Mouse (Mus musculus) hematopoietic stem cell, adult 5-6 weeks (primary cell): Measurements from ENCODE around the gene Lgals3bp. TPM values are rescaled to one million over a fixed set of nuclear protein-coding genes. Genes with fewer than 3 reads are reported as not detected.
A peak's percentile ranks its signal among the peaks of the same experiment; 100 is the strongest.

Experiments used
- ATAC-seq, 2 experiments: fragments of 125-278 bp in 1 of 2; replicated peaks in 1 of 2; 2 replicates each; pipeline ENCODE4 v1.8.0; 2016 to 2017; ENCODE audit warnings: inconsistent platforms in 2 of 2, mild to moderate bottlenecking in 2 of 2, moderate number of reproducible peaks in 2 of 2, low read depth in 1 of 2, moderate TSS enrichment in 1 of 2; ENCODE audit not compliant: low FRiP score in 2 of 2, poor library complexity in 2 of 2, severe bottlenecking in 2 of 2, insufficient read depth in 1 of 2, low TSS enrichment in 1 of 2
- total RNA-seq: library from RNA; stranded (forward); fragments of 172-1452, 232-1000 nt; gene quantifications from 2 replicates; pipeline ENCODE4 v1.2.3, GENCODE M21; 2017

Gene Lgals3bp
- total RNA-seq, 1 experiment from 2014 or later = 164 TPM

DNA sequence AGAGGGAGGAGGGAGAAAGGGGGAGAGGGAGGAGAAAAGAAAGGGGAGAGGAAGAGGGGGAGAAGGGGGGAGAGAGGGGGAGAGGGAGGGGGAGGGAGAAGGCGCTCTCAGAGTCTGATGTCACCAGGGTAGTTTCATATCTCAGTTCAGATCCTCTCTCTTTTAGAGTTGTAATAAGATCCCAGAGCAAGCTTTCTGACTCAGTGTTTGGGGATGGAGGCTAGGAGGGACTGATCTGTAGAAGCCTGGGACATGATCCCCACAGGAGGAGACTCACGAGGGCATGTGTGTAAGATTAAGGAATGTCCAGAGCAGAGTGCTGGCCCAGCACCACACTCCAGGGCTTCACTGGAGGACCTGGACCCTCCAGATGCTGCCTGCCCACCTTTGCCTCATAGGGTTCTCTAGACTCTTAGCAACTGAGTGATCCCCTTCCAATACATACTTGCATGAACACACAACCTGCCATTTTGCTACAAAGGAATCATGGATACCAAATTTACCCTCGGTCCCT lies 25.4 kb upstream of the Lgals3bp start:
- no peak for ATAC-seq

DNA sequence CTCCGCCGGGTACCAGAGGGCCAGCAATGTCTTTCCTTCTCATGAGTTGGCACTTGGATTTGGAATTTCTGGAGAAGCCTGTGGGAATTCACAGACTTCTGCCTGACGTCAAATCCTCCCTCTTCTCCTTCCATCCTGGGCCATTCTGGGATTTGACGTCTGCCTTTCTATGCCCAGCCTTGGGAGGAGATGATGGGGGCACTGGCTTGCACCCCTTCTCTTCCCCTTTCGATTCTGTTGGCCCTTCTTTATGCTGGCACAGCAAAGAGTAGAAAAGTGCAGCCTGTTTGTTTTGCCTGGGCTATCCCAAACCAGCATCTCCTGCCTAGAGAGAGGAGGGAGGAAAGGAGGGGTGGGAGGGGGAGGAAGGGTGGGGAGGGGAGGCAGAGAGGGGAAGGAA lies 24.9 kb upstream of the Lgals3bp start:
- no peak for ATAC-seq

DNA sequence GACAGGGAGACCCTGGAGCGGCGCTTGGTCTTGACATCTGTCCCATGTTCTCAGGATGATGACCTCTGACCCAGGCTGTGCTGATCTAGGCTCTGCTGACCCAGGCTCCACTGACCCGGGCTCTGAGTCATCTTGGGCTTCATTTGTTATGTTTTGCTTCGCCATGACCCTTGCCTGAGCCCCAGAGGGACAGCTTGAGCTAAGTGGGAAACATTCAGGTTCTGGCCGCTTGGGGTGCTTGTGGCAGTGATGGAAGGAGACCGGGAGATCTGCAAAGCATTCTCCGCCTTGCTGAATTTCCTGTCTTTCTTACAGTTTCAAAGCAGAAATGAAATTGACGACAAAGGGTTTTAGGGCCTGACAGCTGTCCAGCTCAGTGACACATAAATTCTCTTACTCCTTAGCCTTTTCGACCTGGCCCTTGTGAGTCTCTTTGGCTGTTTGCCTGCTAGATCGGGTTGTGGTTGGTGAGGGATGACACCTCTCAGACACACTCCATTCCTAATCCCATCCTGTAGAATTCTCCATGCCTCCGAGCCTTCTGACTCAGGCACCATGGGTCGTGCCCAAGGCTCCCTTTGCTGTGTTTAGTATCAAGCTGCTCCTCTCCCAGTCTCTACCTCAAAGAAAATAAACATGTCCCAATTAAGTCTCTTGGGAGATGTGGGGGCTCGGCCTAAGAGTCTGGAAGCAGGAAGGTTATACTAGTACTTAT lies 22.9 kb upstream of the Lgals3bp start:
- ATAC-seq = no peak

DNA sequence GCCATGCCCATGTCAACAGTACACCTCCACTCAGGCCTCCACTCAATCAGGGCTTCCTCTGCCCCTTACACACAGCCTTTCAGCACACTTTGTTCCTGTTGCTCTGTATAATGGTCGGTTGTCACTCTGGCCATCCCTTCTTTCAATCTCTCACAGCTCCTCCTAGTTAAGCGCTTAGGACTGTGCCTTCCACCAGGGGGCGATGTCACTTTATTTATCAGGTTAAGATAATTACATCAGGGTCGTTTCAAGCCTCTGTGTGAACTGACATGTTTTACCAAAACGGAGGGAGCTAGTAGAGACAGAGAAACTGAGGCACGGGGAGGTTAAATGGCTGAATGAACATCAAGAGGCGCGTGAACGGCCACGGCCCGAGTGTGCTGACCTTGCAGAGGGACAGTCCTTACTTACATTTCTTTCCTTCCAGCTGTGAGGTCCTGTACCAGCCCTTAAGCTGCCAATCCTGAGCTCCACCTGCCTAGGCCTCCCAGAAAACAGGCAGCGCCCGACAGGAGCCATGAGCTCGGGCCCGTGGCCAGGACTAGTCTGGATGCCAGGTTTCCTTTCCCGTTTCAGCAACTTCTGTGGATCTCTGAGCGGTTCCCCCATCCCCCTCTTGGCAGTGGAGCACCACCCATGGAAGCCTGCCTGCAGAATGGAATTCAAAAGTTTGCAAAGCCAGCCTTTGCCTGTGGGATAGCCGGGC lies 21.5 kb upstream of the Lgals3bp start:
- ATAC-seq = 0 out of 4 replicates have a peak, but pooled peaks have one; percentile 23

DNA sequence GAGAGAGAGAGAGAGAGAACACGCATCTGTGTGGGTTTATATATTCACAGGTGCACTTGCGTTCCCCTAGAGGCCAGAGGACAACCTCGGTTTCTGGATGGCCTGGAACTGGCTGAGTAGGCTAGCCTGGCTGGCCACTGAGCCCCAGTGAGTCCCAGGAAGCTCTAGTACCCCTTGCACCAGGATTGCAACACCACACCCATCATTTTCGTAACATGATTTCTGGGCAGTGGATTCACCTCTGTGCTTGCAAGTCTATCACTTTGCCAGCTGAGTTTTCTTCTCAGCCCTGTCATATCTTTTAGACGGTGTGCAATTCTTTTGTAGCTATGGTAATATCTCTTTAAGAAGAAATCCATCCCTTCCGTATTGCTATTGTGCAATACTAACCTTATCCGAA lies 18.4 kb upstream of the Lgals3bp start:
- ATAC-seq = no peak

DNA sequence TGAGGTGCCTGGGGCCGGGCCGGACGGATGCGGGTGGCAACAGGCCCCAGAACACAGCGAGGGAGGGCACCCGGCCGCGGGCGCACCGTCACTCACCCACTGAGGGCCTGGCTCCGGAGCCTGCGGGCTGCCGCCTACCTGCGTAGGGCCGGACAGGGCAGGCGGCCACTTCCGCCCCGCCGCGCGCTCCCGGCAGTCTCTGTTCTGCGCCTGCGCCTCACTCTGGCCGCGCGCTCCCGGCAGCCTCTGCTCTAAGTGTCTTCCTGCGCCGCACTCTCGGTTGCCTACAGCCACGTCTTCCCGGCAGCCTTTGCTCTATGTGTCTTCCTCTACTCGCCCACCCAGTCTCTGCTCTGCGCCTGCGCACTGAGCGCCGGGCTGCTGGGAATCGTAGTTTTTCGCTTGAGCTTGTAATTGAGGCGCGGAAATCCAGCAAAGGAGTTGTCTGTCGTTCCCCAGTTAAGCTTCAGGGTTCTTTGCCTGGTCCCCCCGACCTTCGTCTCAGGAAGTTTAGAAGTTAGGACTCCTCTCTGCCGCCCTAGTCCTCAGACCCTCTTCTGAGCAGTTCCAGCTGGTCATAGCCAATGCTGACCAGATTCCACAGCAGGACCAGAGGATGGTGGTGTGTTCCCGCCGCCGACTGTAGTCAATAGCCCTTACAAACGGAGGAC lies 17.1 kb upstream of the Lgals3bp start, which contains the start of gene Cant1:
Gene Cant1, minus strand, starts transcription at position 253 of the 671 bp plus-strand sequence.
- ATAC-seq = peak; percentile 93 to 94

DNA sequence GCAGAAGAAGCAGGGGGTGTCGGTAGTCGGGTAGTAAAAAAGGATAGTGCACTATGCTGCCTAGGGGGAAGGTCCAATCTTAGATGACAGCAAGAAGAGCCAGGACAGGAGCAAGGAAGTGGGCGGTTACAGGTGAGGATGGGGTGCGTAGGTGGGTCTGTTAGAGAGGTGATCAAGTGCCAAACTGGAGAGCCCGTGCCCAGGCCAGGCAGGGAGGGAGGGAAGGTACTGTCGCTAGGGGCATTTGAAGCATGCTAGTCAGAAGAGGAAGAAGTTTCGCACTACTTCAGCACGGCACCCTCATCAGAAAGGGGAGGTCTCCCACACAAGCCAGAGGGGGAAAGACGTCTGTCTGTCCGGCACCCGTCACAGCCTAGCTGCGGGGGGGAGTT lies 16.5 kb upstream of the Lgals3bp start:
- ATAC-seq = peak in 1 of 2 experiments; percentile 62; a peak in 3 of 4 replicates

DNA sequence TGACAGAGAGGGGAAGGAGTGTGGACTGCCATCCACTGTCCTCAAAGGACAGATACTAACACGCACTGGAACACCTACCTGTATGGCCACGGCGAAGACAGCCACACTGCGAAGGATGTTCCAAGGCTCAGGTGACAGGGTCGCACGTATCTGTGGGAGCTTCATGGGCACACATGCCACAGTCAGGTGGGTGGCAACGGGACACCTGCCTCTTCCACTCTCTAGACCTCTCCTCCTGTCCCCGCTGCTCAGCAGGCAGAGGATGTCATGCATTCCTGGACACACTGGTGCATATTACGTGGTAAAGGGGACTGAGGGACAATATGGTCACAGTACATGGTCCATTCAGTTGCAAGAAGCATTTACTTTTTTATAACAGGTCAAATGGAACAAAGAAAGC lies 15.6 kb upstream of the Lgals3bp start:
- ATAC-seq = no peak

DNA sequence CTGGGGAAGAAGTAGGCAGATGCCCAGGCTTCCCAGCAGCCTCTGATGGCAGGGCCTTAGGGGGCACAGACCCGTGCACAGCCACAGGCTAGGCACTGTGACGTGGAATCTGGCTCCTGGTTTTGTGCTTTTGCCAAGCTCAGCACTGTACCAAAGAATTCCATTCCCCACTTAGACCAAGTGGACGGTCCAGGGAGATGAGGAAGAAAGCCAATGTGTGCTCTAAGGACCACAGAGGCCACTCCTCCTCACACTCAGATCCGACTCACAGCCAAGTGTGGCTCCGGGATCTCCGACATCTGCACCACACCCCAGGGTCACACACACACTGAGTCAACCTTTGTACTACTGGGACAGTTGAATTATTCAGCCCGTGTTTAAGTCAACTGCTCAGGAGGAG lies 14.2 kb upstream of the Lgals3bp start:
- no peak for ATAC-seq

DNA sequence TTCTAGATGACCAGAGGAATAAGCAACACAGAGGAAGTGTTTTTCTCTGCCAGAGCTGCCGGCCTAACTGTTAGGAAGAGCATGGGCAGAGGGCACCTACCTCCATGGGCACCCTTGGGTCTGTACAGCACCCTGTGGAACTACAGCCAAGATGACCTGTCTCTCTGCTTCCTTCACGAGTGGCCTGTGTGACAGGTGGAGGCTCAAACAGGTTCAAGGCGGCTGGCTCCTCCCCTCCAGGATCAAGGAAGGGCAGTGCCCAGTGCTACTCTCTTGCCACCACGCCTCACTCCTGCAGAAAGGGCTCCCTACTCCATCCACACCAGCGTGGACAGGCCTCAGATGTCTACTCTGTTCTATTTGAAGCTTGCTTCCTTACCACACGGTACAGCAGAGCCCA lies 13.7 kb upstream of the Lgals3bp start:
- no peak for ATAC-seq

DNA sequence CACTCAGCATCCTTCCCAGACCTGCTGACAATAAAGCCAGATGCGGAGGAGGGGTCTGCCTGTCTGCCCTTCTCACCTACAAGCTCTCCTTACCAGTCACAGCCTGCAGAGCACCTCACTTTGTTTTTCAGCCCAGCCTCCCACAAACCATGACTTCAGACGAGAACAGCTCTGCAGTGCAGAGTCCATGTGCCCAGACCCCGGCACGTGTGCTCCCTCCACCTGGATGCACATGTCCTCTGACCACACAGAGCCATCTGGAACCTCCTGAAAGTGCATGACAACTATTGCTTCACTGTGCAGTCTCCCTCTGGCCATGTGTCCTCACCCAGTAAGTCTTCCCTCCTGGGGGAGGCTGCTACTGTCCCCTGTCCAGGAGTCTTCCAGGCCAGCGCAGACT lies 12.4 kb upstream of the Lgals3bp start:
- ATAC-seq = no peak

DNA sequence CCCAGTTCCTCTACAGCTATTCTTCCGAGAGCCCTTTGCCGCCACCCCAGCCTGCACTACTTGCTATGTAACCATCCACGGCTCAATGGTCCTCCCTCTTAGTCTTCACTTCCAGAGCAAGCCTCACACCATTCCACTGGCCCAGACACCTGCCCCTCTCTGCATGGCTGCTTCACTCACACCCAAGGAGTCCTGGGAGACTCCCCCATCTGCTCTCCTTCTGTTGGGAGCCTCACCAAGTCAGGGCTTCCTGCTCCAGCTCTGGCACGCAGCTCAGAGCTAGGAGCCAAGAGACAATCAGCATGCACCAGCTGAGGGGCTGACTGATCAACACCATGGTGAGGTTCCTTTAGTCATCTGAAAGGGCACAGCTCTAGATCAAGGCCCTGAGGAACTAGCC lies 11.2 kb upstream of the Lgals3bp start:
- ATAC-seq = no peak

DNA sequence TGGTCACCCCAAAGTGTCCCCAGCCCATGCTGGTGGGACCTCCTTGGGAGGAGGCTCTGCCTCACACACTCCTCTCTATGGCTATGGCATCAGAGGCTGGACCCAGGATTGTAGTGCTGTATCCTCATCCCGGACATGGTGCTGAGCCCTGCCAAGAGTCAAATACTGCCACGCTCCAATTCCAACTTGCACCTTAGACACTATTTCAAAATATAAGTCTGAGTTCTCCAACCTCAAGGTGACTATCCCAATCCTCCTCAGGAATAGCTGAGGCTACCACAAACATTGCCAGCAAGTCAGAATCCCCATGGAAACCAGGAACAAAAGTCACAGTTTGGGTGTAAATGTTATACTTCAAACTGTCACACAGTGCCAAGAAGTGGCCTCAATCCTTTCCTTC lies 10.7 kb upstream of the Lgals3bp start:
- no peak for ATAC-seq

DNA sequence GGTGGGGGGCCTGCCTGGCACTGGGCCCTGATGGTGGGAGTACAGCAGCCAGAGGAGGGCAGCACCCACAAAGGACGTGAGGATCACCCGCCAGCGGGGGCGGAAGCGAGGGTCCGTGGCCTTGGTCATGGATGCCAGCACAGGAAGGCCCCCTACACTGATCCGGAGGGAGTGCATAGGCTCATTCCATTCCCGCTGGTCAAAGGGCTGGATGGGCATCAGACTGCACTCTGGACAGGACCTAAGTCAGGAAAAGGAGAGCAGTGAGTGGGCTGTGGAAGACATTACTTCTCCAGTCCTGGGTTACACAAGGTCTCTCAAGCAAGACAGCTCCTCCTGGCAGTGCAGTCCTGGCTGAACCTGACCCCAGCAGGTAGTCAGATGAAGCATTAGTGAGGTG lies 9.4 kb upstream of the Lgals3bp start:
- no peak for ATAC-seq

DNA sequence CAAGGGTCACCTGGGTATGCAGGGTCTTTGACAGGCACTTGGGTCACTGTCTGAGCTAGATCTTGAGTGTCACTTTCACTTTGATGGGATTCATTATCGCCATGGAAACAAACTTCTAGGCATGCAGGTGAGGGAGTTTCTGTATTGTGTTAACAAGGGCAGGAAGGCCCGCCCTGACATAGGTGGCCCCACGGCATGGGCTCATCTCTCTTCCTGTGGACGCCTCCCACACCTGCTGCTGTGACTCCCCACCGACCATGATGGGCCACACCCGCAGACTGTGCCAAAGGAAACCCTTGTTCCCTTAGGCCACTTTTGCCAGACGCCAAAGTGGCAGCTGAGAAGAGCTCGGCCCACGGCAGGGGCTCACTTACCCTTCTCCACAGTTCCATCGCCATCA lies 8.6 kb upstream of the Lgals3bp start:
- ATAC-seq = no peak

DNA sequence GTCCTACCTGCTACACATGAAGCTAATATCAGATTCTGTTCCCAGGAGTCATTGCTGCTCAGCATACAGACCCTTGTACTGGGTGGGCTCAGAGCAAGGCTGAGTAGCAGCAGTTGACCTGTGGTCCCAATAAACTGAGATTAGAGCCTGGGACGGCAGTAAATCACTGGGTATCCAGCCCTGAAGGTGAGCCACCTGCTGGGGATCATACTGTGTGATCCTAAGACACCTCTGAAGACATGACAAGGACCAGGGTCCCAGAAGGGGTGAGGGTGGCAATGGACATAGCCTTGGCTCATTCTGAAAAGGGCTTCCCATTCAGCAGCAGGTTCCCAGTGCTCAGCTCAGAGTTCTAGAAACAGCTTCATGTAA lies 8.2 kb upstream of the Lgals3bp start:
- ATAC-seq = no peak

DNA sequence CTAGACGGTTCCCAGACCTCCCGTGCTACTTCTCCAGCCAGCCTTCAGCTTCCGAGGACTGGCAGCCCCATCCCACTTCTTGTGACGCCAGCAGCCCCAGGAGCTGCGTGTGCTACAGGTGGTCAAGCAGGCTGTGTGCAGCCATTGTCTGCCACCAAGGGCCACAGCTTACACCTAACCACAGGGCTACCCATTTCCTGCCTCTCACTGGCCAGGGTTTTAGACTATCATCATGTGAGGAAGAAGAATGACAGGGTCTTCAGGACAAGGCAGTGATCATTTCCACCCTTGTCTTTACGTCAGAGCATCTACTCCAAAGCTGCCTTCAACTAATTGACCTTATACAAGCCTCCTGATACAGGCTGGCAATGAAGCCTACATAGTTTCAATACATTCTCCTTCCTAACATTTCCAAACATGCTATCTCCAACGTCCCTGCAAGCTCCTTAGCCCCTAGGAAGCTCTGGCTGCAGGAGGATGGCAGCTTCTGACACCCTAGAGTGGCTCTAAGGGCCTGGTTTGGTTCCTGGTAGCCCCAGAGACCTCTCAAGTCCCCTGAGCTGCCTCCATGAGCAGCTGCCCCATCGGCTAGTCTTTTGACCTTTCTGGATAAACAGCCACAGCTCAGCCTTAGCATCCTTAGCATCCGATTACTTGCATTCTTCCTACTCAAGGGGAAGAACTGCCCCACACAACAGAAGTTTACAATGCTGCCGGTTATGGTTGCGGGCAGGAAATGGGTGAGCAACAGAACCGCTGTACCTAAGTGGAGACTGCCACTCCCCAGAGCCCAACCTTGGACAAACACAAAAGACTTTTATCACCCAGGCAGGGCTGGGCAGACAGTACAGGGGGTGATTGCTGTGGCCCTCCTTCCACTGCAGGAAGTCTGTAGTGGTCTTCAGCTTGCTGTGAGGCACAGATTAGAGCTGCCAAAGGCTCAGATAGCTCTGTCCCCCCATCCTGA lies 7.5 kb upstream of the Lgals3bp start:
- ATAC-seq = no peak
